Mouse (Mus musculus) neural tube, embryonic 15.5 days (tissue): ENCODE results near the gene Pdxp. TPM values are rescaled to one million over a fixed set of nuclear protein-coding genes. Genes with fewer than 3 reads are reported as not detected.
A peak's percentile ranks its signal among the peaks of the same experiment; 100 is the strongest.

Experiments
- ATAC-seq: fragments of 200-750 bp; cut with Nextera tagmentation; 2 replicates; pipeline ENCODE4 v1.8.0; 2017; ENCODE audit warnings: mild to moderate bottlenecking, moderate TSS enrichment, moderate library complexity; ENCODE audit not compliant: low FRiP score
- H3K27ac ChIP-seq: fragments of 300-500 bp; sonication (generic); replicated peaks from 2 replicates; pipeline ENCODE4 v1.5.1; 2015; ENCODE audit warnings: mild to moderate bottlenecking, inconsistent platforms
- H3K27me3 ChIP-seq: fragments of 300-500 bp; sonication (generic); replicated peaks from 2 replicates; pipeline ENCODE4 v1.6.1; 2015; ENCODE audit warnings: inconsistent platforms
- H3K36me3 ChIP-seq: fragments of 300-500 bp; sonication (generic); 2 replicates; pipeline ENCODE4 v1.6.1; 2015; ENCODE audit warnings: inconsistent platforms
- H3K4me1 ChIP-seq: fragments of 300-500 bp; sonication (generic); 2 replicates; pipeline ENCODE4 v1.6.1; 2015; ENCODE audit warnings: inconsistent platforms
- H3K4me2 ChIP-seq: fragments of 300-500 bp; sonication (generic); 2 replicates; pipeline ENCODE4 v1.6.1; 2015; ENCODE audit warnings: inconsistent platforms, mild to moderate bottlenecking, moderate library complexity
- H3K4me3 ChIP-seq: fragments of 300-500 bp; sonication (generic); replicated peaks from 2 replicates; pipeline ENCODE4 v1.5.1; 2015; ENCODE audit warnings: mild to moderate bottlenecking, inconsistent platforms
- H3K9ac ChIP-seq: fragments of 300-500 bp; sonication (generic); replicated peaks from 2 replicates; pipeline ENCODE4 v1.6.1; 2015; ENCODE audit warnings: mild to moderate bottlenecking, inconsistent platforms
- H3K9me3 ChIP-seq: fragments of 300-500 bp; sonication (generic); replicated peaks from 2 replicates; pipeline ENCODE4 v1.6.1; 2016; ENCODE audit warnings: inconsistent platforms
- WGBS: fragments of 180-500 bp; shearing (Covaris S2); methylation state at CpG from one replicate; pipeline ENCODE4 v1.1.7; 2015; ENCODE audit warnings: mixed read lengths; 5-methylcytosine and 5-hydroxymethylcytosine counted together
- polyA plus RNA-seq: library from polyadenylated mRNA; unstranded; fragments of >200 nt; fragmentation: Nextera tagmentation; extraction: Ambion mirVana; gene quantifications from 2 replicates; pipeline ENCODE4 v1.2.1, GENCODE M21; 2015

Gene Pdxp
- polyA plus RNA-seq = 64.2 and 76.9 TPM in 2 replicates

DNA sequence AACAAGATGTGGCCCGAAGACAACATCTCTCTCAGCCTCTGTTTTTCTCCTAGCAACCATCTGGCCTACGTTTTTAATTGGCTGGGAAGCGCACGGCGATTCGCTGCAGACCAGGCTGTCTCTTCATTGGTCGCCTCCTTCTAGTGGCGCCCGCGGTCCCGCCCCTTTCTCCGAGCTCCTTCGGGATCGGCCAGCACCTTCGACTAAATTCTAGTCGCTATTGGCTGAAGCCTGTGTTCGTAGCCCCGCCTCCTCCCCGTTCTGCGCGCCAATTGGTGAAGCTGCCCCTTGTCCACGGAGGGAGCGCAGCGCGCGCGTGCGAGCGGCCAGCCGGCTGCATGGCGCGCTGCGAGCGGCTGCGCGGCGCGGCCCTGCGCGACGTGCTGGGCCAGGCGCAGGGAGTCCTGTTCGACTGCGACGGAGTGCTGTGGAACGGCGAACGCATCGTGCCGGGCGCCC is at the start of gene Pdxp:
Gene Pdxp, plus strand, starts transcription at position 288 of the 459 bp plus-strand sequence.
- Histone ChIP-seq H3K4me2 (peak within 1 kb of the TSS; percentile 88), H3K27me3 (no peaks in the 10 kb centered on the region), H3K9ac (peak within 1 kb of the TSS; percentile 80), H3K36me3 (peaks cover 12% of the 10 kb centered on the region), H3K4me1 (peaks cover 49% of the 10 kb centered on the region), H3K4me3 (peak within 1 kb of the TSS; percentile 78), H3K27ac (peak within 1 kb of the TSS; percentile 98), H3K9me3 (no peaks in the 10 kb centered on the region)
- peak; percentile 93 for ATAC-seq
- under 1% methylated on average over 51 of the region's 51 CpGs for WGBS

DNA sequence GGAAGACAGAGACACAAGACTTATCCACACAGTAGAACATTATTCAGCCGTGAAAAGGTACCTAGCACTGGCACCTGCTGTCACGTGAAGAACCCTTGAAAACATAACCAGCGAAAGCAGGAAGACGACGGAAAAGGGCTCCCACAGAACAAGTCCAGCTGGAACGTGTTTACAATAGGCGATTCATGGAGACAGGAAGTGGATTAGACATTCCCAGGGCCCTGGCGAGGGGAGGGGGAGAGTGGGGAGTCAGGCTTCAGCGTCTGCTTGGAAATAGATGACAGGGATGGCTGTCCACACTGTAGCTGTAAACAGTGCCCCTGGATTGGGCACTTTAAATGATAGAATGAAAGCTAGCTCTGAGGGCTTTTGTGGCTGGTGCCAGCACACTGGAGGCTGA is 45.3 kb upstream of the Pdxp start:
- WGBS = 31% methylated on average over 9 of the region's 9 CpGs
- Histone ChIP-seq H3K9ac (no peak overlapping the region), H3K27ac (peak overlapping the region; percentile 75), H3K4me2 (0 out of 2 replicates have a peak overlapping the region, but pooled peaks have one; percentile 2), H3K4me3 (no peak overlapping the region), H3K36me3 (no peaks in the 10 kb centered on the region), H3K9me3 (no peaks in the 10 kb centered on the region), H3K4me1 (0 out of 2 replicates have a peak, but pooled peaks cover 5% of the 10 kb centered on the region), H3K27me3 (no peaks in the 10 kb centered on the region)
- peak; percentile 54 for ATAC-seq

DNA sequence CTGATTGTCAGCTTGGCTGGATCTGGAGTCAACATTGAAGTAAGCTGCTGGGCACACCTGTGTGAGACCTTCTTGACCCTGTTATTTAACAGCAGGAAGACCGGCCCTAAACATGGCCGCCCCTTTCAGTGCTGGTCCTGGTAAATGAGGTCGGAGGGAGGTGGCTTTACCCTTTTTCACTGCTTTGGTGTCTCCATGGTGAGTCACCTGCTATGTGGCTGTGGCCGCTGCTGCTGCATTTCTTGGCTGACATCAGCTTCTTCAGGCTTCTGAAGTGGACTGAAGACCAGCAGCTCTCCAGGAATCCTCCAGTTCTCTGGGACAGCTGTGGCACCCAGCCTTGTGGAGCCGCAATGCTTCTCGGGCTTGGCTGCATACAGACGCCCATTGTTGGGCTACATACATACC is 44.9 kb upstream of the Pdxp start:
- H3K4me2 ChIP-seq = 0 out of 2 replicates have a peak overlapping the region, but pooled peaks have one; percentile 2
- no peaks in the 10 kb centered on the region for H3K9me3 ChIP-seq
- no peak overlapping the region for H3K4me3 ChIP-seq
- H3K27ac ChIP-seq = peak overlapping the region; percentile 75
- no peaks in the 10 kb centered on the region for H3K27me3 ChIP-seq
- H3K4me1 ChIP-seq = 0 out of 2 replicates have a peak, but pooled peaks cover 5% of the 10 kb centered on the region
- 38% methylated on average over 7 of the region's 7 CpGs for WGBS
- H3K36me3 ChIP-seq = no peaks in the 10 kb centered on the region
- no peak overlapping the region for H3K9ac ChIP-seq
- ATAC-seq = peak; percentile 54; the same call in 1 of the 2 replicates

- WGBS = 30% methylated on average over 6 of the region's 6 CpGs
- no peaks in the 10 kb centered on the region for H3K27me3 ChIP-seq
- no peak for ATAC-seq
Measured at GRCm38 (mm10) chr15:78869775-78870174, 43.9 kb upstream of the Pdxp start.

GRCm38 (mm10) chr15:78872021-78872608 is 41.6 kb upstream of the Pdxp start:
- Histone ChIP-seq H3K27ac (no peak overlapping the region), H3K4me1 (peaks cover 20% of the 10 kb centered on the region), H3K36me3 (no peaks in the 10 kb centered on the region), H3K4me3 (no peak overlapping the region), H3K27me3 (no peaks in the 10 kb centered on the region), H3K9ac (no peak overlapping the region), H3K9me3 (no peaks in the 10 kb centered on the region), H3K4me2 (no peak overlapping the region)
- no peak for ATAC-seq
- WGBS = 58% methylated on average over 5 of the region's 5 CpGs

More at GRCm38 (mm10) chr15:78869775-78870174, 43.9 kb upstream of the Pdxp start:
- no peak overlapping the region for H3K4me2 ChIP-seq
- 0 out of 2 replicates have a peak, but pooled peaks cover 5% of the 10 kb centered on the region for H3K4me1 ChIP-seq
- no peaks in the 10 kb centered on the region for H3K9me3 ChIP-seq
- H3K27ac ChIP-seq = no peak overlapping the region
- H3K4me3 ChIP-seq = no peak overlapping the region
- no peak overlapping the region for H3K9ac ChIP-seq
- H3K36me3 ChIP-seq = no peaks in the 10 kb centered on the region

- ATAC-seq = no peak
- peaks cover 25% of the 10 kb centered on the region for H3K4me1 ChIP-seq
- H3K4me2 ChIP-seq = no peak overlapping the region
- no peaks in the 10 kb centered on the region for H3K9me3 ChIP-seq
- no peak overlapping the region; the same call in 1 of the 2 replicates for H3K27ac ChIP-seq
- H3K27me3 ChIP-seq = no peaks in the 10 kb centered on the region
- WGBS = 59% methylated on average over 13 of the region's 13 CpGs
- no peak overlapping the region for H3K4me3 ChIP-seq
- H3K36me3 ChIP-seq = no peaks in the 10 kb centered on the region
- H3K9ac ChIP-seq = no peak overlapping the region
Measured at GRCm38 (mm10) chr15:78873803-78874435, 39.8 kb upstream of the Pdxp start.

GRCm38 (mm10) chr15:78874989-78875388 is 38.7 kb upstream of the Pdxp start:
- Histone ChIP-seq H3K27ac (peak overlapping the region; percentile 99), H3K36me3 (no peaks in the 10 kb centered on the region), H3K4me2 (no peak overlapping the region), H3K9me3 (no peaks in the 10 kb centered on the region), H3K4me1 (peaks cover 35% of the 10 kb centered on the region), H3K27me3 (no peaks in the 10 kb centered on the region), H3K4me3 (no peak overlapping the region), H3K9ac (no peak overlapping the region)
- no peak for ATAC-seq
- WGBS = 78% methylated on average over 8 of the region's 8 CpGs

DNA sequence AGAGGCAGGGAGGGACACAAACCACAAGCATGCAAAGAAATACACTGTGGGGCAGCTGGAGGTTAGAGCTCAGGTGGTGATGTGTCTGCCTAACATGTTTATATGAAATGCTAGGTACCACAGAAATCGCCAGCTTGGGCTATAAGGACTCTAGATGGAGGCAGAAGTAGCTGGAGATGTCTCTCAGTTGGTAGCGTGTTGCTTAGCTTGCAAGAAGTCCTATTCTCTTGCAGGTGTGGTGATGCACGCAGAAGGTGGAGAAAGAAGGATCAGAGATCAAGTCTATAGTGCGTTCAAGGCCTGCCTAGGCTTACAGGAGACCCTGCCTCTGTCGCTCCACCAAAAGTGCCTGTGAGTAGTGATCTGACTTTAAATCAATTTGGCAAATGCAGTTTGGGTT is 38.2 kb upstream of the Pdxp start:
- Histone ChIP-seq H3K27ac (peak overlapping the region; percentile 99), H3K4me3 (peak overlapping the region; percentile 79), H3K27me3 (no peaks in the 10 kb centered on the region), H3K9ac (peak overlapping the region; percentile 81), H3K36me3 (no peaks in the 10 kb centered on the region), H3K4me1 (peaks cover 41% of the 10 kb centered on the region), H3K4me2 (peak overlapping the region; percentile 90), H3K9me3 (no peaks in the 10 kb centered on the region)
- 77% methylated on average over 5 of the region's 5 CpGs for WGBS
- no peak for ATAC-seq

DNA sequence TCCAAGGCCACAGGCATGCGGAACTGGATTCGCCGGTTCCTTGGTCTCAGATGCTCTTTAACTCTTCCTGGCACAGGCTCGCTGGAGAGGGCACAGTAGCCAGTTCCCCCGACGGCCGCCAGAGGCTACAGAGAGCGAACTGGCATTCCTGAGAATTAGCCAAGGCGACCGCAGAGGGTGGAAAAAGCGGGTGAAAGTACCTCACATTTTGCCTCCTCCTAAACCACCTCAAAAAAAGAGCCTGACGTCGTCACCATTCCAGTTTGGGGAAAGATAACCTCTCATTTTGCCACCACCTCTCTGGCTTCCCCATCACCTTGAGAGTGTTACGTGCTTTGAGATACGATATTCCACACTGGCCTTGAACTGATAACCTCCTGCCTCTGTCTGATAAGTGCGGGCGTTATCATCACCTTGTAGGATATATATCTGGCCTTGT is 37.4 kb upstream of the Pdxp start:
- 3% methylated on average over 17 of the region's 17 CpGs for WGBS
- H3K9me3 ChIP-seq = no peaks in the 10 kb centered on the region
- H3K4me2 ChIP-seq = peak overlapping the region; percentile 90
- peak overlapping the region; percentile 81 for H3K9ac ChIP-seq
- peaks cover 6% of the 10 kb centered on the region; the same call in 1 of the 2 replicates for H3K36me3 ChIP-seq
- peak overlapping the region; percentile 99 for H3K27ac ChIP-seq
- H3K27me3 ChIP-seq = no peaks in the 10 kb centered on the region
- peak; percentile 45; the same call in 1 of the 2 replicates for ATAC-seq
- peaks cover 42% of the 10 kb centered on the region for H3K4me1 ChIP-seq
- H3K4me3 ChIP-seq = peak overlapping the region; percentile 79

- Histone ChIP-seq H3K9me3 (no peaks in the 10 kb centered on the region), H3K9ac (peak within 1 kb of the TSS; percentile 81), H3K4me3 (peak within 1 kb of the TSS; percentile 79), H3K4me2 (peak within 1 kb of the TSS; percentile 90), H3K4me1 (peaks cover 42% of the 10 kb centered on the region), H3K27ac (peak within 1 kb of the TSS; percentile 99), H3K36me3 (peaks cover 15% of the 10 kb centered on the region), H3K27me3 (no peaks in the 10 kb centered on the region)
- WGBS = under 1% methylated on average over 69 of the region's 95 CpGs
- peak; percentile 91 for ATAC-seq
Measured at GRCm38 (mm10) chr15:78876991-78877809, 36.5 kb upstream of the Pdxp start, which contains the start of gene Gga1. Gga1 (plus strand) TSS chr15:78877190.

DNA sequence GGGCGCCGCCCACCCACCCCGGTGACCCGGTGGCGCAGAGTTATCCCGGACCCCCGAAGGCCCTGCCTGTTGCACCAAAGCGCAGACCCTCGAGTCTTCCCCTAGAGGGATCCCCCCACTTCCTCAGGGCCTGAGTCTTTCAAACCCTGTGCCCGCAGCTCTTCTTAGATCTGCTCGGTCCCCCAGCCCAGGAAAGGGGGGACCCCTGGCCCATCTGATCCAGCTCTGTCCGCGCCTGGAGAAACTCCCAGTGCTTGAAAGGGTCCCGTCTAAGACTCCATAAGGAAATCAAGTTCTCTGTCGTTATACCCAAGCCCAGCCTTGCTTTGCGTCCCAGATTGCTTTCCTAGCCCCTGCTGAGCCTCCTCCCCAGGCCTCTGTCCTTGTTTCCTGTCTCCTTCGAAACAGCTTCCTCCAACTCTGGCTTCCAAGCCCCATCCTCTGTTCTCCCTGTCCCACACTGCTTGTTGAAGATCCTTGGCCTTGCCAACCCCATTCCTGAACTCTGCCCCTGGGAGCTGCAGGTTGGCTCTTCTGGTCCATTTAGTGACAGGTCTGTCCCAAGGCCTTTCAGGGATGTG is 35.8 kb upstream of the Pdxp start:
- Histone ChIP-seq H3K9ac (peak overlapping the region; percentile 81), H3K36me3 (peaks cover 22% of the 10 kb centered on the region), H3K27ac (peak overlapping the region; percentile 99), H3K4me2 (peak overlapping the region; percentile 90), H3K27me3 (no peaks in the 10 kb centered on the region), H3K9me3 (no peaks in the 10 kb centered on the region), H3K4me1 (peaks cover 42% of the 10 kb centered on the region), H3K4me3 (peak overlapping the region; percentile 79)
- ATAC-seq = peak; percentile 40
- 1% methylated on average over 16 of the region's 17 CpGs for WGBS
